Mouse (Mus musculus) left cerebral cortex, postnatal 10 days (tissue): Measurements from ENCODE around the gene St3gal2. TPM values are rescaled to one million over a fixed set of nuclear protein-coding genes. Genes with fewer than 3 reads are reported as not detected.
A peak's percentile ranks its signal among the peaks of the same experiment; 100 is the strongest.
"Not testable (repeated sequence)": the region's sequence is repeated elsewhere in the genome, so short reads cannot be mapped to it uniquely, and the experiment has no call there.

Source experiments
- DNase-seq, 2 experiments: peaks; one replicate each; pipeline ENCODE4 v3.0.0; 2021 to 2022; ENCODE audit warnings: low spot score in 2 of 2, mixed read lengths in 1 of 2; ENCODE audit errors: extremely low spot score in 1 of 2
- intact Hi-C: fragments of 180-260 bp; cut with DNase I; formaldehyde crosslinking; loops from one replicate; pipeline ENCODE4 v1.15.1; 2025
- total RNA-seq, 2 experiments: library from RNA; stranded (reverse); gene quantifications; 2 replicates each; pipeline ENCODE4 v1.2.3; 2021

Gene St3gal2
- total RNA-seq, 2 experiments from 2014 or later: 85.5 to 86.1 TPM

- intact Hi-C loops: no loop called here
- peak in 1 of 2 experiments; percentile 23 for DNase-seq
Observed at GRCm38 (mm10) chr8:110936217-110936616, 16.5 kb downstream of the St3gal2 start.

- intact Hi-C loops: no loop called here
- peak; percentile 64 to 68 for DNase-seq
Observed at GRCm38 (mm10) chr8:110938882-110939589, 19.3 kb downstream of the St3gal2 start.

- intact Hi-C loops: no loop called here
Observed at GRCm38 (mm10) chr8:110940682-110941452, 21.1 kb downstream of the St3gal2 start.

GRCm38 (mm10) chr8:110941453-110941948, 21.8 kb downstream of the St3gal2 start:
- peak in 1 of 2 experiments; percentile 70 for DNase-seq

More at GRCm38 (mm10) chr8:110940682-110941452, 21.1 kb downstream of the St3gal2 start:
- DNase-seq: no peak

GRCm38 (mm10) chr8:110944276-110944876, 24.7 kb downstream of the St3gal2 start:
- intact Hi-C loops: no loop called here
- no peak for DNase-seq

More at GRCm38 (mm10) chr8:110941453-110941948, 21.8 kb downstream of the St3gal2 start:
- intact Hi-C loops: no loop called here

- DNase-seq: no peak
- intact Hi-C loops: no loop called here
Observed at GRCm38 (mm10) chr8:110945716-110946115, 26.0 kb downstream of the St3gal2 start.

- intact Hi-C loops: no loop called here
- peak in 1 of 2 experiments; percentile 67 for DNase-seq
Observed at GRCm38 (mm10) chr8:110950065-110950484, 30.4 kb downstream of the St3gal2 start.

- intact Hi-C loops: no loop called here
- DNase-seq: no peak
Observed at GRCm38 (mm10) chr8:110954776-110955175, 35.1 kb downstream of the St3gal2 start.

GRCm38 (mm10) chr8:110956619-110957450, 37.1 kb downstream of the St3gal2 start:
- DNase-seq: no peak
- intact Hi-C loops: no loop called here

- intact Hi-C loops: no loop called here
- DNase-seq: no peak
Observed at GRCm38 (mm10) chr8:110957471-110957870, 37.7 kb downstream of the St3gal2 start.

- DNase-seq: no peak
- intact Hi-C loops: no loop called here
Observed at GRCm38 (mm10) chr8:110958135-110958534, 38.4 kb downstream of the St3gal2 start.

- intact Hi-C loops, DNase-seq: not testable (repeated sequence)
Observed at GRCm38 (mm10) chr8:110958553-110958952, 38.8 kb downstream of the St3gal2 start.

GRCm38 (mm10) chr8:110959071-110959780, 39.5 kb downstream of the St3gal2 start:
- intact Hi-C loops: no loop called here
- DNase-seq: no peak

GRCm38 (mm10) chr8:110959906-110960305, 40.2 kb downstream of the St3gal2 start:
- DNase-seq: no peak
- intact Hi-C loops: no loop called here

GRCm38 (mm10) chr8:110963051-110963450, 43.3 kb downstream of the St3gal2 start:
- no peak for DNase-seq
- intact Hi-C loops: no loop called here

- intact Hi-C loops: no loop called here
- no peak for DNase-seq
Observed at GRCm38 (mm10) chr8:110964666-110965065, 44.9 kb downstream of the St3gal2 start.

- DNase-seq: peak in 1 of 2 experiments; percentile 78
- intact Hi-C loops: no loop called here
Observed at GRCm38 (mm10) chr8:110965594-110965993, 45.9 kb downstream of the St3gal2 start.

- peak in 1 of 2 experiments; percentile 66 for DNase-seq
- intact Hi-C loops: no loop called here
Observed at GRCm38 (mm10) chr8:110966586-110966985, 46.9 kb downstream of the St3gal2 start.
